Mouse (Mus musculus) midbrain, embryonic 10.5 days (tissue): Measurements from ENCODE around the gene Caap1. TPM values are rescaled to one million over a fixed set of nuclear protein-coding genes. Genes with fewer than 3 reads are reported as not detected.

Experiments used
- DNase-seq: peaks from one replicate; pipeline ENCODE4 v3.0.0-alpha.2; 2017; ENCODE audit warnings: low spot score
- H3K27ac ChIP-seq: fragments of 300-500 bp; sonication (generic); replicated peaks from 2 replicates; pipeline ENCODE4 v1.5.1; 2016; ENCODE audit warnings: mild to moderate bottlenecking
- H3K27me3 ChIP-seq: fragments of 300-500 bp; sonication (generic); 2 replicates; pipeline ENCODE4 v1.6.1; 2016; ENCODE audit warnings: low read depth, mild to moderate bottlenecking; ENCODE audit not compliant: poor library complexity, severe bottlenecking
- H3K36me3 ChIP-seq: fragments of 300-500 bp; sonication (generic); 2 replicates; pipeline ENCODE4 v1.6.1; 2016; ENCODE audit warnings: mild to moderate bottlenecking, moderate library complexity
- H3K4me1 ChIP-seq: fragments of 300-500 bp; sonication (generic); 2 replicates; pipeline ENCODE4 v1.6.1; 2016
- H3K4me3 ChIP-seq: fragments of 300-500 bp; sonication (generic); 2 replicates; pipeline ENCODE4 v1.5.1; 2016; ENCODE audit warnings: mild to moderate bottlenecking, moderate library complexity
- H3K9me3 ChIP-seq: fragments of 300-500 bp; sonication (generic); replicated peaks from 2 replicates; pipeline ENCODE4 v1.6.1; 2016; ENCODE audit warnings: mild to moderate bottlenecking
- whole genome bisulfite sequencing: fragments of 180-500 bp; shearing (Covaris S2); methylation state at CpG from one replicate; pipeline ENCODE4 v1.1.7; 2016; 5-methylcytosine and 5-hydroxymethylcytosine counted together
- polyA plus RNA-seq: library from polyadenylated mRNA; unstranded; fragments of >200 nt; fragmentation: Nextera tagmentation; extraction: Ambion mirVana; gene quantifications from 2 replicates; pipeline ENCODE4 v1.2.1, GENCODE M21; 2016

Caap1 gene
- polyA plus RNA-seq, 1 experiment from 2014 or later = 27.8 TPM

DNA sequence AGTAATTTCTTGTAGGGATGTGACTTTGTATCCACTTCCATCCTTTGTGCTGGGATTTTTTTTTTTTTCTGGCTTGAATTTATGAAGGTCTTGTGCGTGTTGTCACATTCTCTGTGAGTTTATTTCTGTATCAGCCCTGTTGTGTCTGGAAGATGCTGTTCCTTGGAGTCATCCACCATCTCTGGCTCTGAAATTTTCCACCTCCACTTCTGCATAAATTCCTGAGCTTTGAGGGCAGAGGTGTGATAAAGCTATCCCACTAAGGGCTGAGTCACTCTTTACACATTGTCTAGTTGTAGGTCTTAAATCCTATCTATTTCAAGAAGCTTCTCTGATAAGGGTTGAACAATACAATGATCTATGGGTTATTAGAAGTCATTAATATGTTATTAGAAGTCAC is 101.7 kb downstream of the Caap1 start:
- H3K27ac ChIP-seq = no peak overlapping the region
- no peak for DNase-seq
- no peak overlapping the region for H3K4me3 ChIP-seq
- 96% methylated on average over 1 of the region's 1 CpGs for WGBS
- H3K4me1 ChIP-seq = no peaks in the 10 kb centered on the region
- H3K27me3 ChIP-seq = no peaks in the 10 kb centered on the region
- no peaks in the 10 kb centered on the region for H3K9me3 ChIP-seq
- H3K36me3 ChIP-seq = peaks cover 11% of the 10 kb centered on the region

Other genes starting within 250 kb of the Caap1 start
- gene Gm10306, start 250 bp downstream of the Caap1 start, polyA plus RNA-seq = 0.52 TPM in 1 of 2 replicates, not detected in the other
- 92.6 and 95.1 TPM in 2 replicates for gene Plaa, start 46.4 kb upstream of the Caap1 start, polyA plus RNA-seq
- gene Ift74, start 57.7 kb upstream of the Caap1 start, polyA plus RNA-seq = 59.6 and 65.4 TPM in 2 replicates
- 1.1 and 1.3 TPM in 2 replicates for gene Lrrc19, start 93.3 kb upstream of the Caap1 start, polyA plus RNA-seq
- 8.5 and 8.8 TPM in 2 replicates for gene Tek, start 182.5 kb upstream of the Caap1 start, polyA plus RNA-seq